Mouse (Mus musculus): ENCODE data around the gene Gpatch11. TPM values are rescaled to one million over a fixed set of nuclear protein-coding genes. Genes with fewer than 3 reads are reported as not detected.
"Not testable (repeated sequence)": the region's sequence is repeated elsewhere in the genome, so short reads cannot be mapped to it uniquely, and the experiment has no call there.

The Gpatch11 gene
- polyA plus RNA-seq (2015; fragmentation: Nextera tagmentation; extraction: Ambion mirVana): 60.0 and 70.2 TPM in 2 replicates

DNA sequence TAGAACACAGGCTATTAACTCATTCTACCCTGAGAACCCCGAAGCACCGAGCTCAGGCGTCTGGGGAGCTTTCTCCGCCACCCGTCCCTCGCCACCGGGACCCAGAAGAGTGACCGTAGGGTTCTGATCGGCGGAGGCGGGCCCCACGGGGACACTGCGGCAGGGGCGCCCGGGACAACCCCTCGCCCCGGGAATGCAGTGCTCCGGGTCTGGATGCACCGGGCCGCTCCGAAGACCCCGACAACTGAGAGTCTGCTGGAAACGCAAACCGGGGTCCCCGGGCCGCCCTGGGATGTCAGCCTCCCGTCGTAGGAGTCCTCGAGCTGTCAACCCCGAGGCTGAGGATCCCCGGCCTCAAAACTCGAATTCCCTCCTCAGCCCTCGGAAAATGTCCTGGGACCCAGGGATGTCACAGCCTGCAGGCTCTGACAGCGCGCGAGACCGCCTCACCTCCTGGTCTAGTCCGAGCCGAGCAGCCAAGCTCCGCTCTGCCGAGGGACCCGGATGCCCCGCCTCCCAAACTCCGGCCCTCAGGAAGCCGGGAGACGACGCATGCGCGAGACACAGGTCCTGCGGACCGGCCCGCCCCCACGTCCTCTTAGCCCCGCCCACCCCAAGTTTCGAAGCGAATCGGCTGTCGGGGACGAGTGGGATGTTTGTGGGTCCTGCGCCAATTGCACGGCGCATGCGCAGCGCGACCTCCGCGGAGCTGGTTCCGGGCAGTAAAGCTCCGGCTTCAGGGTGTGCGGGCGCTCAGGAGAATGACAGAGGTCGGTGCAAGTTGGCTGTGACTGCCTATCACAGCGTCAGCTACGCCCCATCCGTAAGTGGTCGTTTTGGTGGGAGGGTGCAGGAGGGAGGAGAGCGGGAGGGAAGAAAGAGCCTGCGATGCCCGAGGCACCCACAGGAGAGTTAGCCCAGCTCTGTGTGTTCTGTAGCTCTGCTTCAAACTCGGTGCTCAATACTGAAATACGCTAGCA is at the start of gene Gpatch11, which contains the start of gene Heatr5b:
Gene Gpatch11, plus strand, starts transcription at position 712 of the 980 bp plus-strand sequence.
Gene Heatr5b, minus strand, starts transcription at position 509 of the 980 bp plus-strand sequence.
- peak; percentile 99 for DNase-seq (ENCODE audit: low spot score)

DNA sequence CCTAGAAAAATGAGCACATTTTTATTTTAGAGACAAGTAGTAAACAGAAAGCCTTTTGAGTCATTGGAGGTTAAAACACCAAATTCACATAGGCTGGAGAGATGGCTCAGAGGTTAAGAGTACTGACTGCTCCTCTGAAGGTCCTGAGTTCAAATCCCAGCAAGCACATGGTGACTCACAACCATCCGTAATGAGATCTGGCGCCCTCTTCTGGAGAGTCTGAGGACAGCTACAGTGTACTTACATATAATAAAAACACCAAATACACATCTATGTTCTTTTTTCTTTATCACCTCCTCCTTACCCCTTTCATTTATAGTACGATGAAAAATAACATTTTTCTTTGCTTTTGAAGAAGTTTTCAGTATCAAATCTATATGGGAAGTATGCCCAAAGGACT is 47.1 kb upstream of the Gpatch11 start:
- not testable (repeated sequence) for DNase-seq (ENCODE audit: low spot score)

DNA sequence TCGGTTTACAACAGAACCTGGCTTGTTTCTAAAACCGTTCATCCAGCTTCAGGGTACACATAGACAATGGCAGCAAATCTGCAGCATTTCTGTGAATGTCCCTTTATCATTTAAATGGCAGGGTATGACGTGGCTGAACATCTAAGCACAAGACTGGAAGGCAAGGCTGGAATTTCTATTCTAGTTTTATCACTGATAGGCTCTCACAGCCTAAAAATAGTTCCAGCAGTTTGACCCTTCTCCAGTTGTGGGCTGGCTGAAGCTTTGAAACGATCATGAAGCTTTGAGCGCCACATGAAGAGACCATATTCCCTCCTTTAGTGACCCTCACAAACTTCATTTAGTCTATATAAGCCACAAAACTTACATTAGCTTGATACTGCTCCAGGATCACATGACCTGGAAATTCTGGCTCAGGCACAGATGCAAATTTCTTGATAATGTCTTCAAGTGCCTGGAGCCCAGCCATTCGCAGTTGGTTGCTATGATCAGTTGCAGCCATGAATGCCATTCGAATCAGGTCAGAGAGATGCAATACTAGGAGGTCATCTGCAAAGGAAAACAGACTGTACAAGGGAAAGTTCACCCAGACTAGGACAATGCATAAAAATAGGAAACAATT is 44.2 kb upstream of the Gpatch11 start:
- DNase-seq (ENCODE audit: low spot score): no peak

DNA sequence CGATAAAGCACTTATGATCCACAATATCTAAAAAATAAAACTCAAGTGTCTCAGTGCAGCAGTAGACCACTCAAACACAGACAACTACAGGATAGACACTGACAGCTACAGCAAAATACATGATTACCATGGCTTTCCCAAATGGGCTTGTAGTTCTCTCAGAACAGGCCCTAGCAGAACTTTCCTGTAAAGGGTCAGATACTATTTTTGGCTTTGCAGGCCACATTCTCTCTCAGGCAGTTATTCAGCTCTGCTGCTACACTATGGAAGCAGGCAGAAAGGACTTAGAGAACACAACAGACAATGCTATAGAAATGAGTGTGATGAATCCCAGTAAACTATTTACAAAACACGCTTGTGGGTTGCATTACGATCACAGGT is 43.7 kb upstream of the Gpatch11 start:
- no peak for DNase-seq (ENCODE audit: low spot score)

DNA sequence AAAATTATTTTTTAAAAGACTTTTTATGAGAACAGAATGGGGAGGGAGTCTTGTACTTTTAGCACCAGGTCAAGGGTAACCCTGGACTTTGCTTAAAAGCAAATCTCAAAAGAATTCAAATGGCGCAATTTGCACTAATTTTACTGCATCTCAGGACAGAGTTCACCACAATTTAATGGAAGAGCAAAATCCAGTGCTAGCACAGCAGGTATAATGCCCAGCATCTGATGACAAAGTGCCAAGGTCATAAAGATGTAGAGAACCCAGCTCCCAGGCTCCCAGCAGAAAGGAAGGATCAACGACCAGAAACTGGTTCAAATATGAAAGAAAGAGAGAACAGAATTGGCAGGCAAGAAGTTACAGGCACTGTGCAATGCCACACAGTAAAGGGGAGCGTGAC is 43.2 kb upstream of the Gpatch11 start:
- no peak for DNase-seq (ENCODE audit: low spot score)

DNA sequence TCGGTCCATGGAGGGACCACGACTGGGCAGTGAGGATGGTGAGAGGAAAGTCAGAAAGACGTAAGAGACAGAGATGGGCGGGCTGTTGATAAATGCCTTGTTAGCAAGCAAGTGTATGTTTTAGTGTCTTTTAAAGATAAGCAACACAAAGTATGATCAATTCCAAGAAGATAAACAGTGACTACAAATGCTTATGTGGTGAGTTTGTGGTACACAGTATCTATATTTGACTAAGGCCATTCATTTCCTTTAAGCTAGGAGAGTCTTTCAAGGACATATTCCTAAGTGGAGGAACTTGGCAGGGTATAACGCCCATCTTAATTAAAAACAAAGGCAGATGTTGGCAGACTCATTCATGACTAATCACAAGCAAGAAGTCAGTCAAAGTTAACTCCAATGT is 41.0 kb upstream of the Gpatch11 start:
- no peak for DNase-seq (ENCODE audit: low spot score)

DNA sequence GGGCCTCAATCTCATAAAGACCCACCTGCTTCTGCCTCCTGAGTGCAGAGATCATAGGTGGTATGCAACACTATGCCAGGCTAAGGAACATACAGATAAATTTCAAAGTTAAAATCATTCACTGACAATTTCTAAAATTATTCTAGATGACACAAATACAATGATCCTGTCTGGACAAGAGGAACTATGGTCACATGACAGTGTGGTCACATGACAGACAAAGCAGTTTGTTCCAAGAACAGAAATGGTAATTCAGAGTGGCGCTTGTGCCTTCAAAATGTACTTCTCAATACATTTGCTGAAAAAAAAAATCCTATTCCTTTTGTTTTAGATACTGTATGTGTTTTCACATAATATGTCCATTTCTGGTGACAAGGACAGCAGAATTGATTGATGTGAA is 38.1 kb upstream of the Gpatch11 start:
- DNase-seq (ENCODE audit: low spot score): no peak

DNA sequence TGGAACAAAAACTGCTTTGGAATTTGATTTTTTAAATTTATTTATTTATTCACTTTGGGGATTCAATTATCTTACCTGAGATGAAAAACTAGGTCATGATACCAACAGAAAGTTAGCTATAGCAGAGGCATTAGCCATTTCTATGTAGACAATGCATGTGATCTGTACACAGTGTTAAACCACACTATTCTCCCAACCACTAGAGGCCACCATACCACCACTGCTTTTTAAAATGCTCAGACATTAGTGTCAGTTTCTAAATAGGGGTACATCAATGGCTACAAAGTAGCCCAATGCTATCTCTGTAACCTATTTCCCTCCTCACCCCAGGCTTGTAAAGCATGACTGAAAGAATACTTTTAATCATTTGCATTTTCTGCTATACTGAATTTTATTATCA is 26.3 kb upstream of the Gpatch11 start:
- DNase-seq (ENCODE audit: low spot score): peak; percentile 28

DNA sequence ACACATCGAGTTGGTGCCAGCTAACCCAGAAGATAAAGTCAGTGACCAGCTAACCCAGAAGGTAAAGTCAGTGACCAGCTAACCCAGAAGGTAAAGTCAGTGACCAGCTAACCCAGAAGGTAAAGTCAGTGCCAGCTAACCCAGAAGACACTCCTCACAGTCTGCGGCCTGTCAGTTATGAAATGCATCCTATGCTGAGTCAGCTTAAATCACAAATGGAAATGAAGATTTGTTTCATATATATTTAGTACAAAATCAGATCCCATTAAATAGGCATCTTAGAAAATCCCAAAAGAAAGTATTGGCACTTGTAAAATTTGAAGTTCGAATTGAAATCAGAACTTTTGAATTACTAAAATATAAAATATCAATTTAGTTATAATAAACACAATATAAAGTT is 25.8 kb upstream of the Gpatch11 start:
- DNase-seq (ENCODE audit: low spot score): no peak

DNA sequence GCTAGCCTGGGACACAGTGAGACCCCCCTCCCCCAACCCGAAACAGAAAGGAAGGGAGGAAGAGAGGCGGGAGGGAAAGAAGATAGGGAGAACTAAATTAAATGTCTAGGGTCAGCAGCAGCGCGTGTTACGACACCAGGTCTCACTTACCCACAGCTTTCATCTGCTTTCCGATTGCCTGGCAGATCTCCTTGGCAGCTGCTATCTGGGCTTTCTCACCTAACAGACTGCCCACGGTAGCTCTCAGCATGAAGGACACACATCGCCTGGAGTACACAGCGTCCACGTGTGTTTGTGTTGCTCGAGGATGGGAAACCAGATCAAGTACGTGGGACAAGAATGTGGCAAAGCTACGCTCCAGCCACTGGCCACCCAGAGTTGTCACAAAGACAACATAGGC is 11.0 kb upstream of the Gpatch11 start:
- DNase-seq (ENCODE audit: low spot score): no peak

DNA sequence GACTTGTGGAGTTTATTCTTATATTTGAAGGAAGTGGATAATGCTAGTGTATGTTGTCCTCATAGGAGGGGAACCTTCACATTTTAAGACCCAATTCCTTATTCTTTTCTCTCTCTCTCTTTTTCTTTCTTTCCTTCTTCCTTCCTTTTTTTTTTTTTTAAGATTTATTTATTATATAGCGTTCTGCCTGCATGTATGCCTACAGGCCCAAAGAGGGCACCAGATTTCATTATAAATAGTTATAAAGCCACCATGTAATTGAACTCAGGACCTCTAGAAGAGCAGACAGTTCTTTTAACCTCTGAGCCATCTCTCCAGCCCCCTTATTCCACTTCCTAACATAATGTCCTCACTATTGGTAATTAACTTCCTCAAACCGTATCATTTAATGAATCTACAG is 689 bp downstream of the Gpatch11 start:
- DNase-seq (ENCODE audit: low spot score): peak; percentile 21

DNA sequence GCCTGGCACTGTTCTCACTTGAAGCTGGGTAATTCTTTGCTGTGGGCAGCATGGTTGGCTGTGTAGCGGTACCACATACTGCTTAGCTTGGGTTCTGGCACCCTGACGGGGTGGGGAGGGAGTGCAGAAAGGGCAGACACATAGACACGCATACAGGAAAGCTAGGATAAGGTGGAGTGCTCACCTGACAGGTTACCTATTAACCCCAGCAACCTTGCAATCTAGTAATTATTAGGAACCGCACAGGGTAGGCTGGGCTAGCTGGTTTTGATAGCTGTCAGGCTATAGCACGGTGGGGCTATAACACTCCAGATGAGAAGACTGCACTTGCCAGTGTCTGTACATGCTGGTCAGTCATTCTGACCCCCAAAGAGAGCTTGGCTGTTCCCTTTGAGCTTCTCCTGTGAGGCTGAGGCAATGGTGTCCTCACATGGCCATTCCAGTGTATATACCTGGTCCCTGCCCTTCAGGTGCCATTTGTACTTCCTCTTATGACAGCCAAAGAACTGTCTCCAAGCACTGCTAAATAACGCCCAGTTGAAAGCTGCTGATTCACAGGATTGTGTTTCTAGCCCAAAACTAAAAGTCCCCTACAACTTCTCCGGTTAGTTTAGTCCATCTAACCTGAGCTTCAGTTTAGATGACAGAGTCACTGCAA is 7.0 kb downstream of the Gpatch11 start:
- no peak for DNase-seq (ENCODE audit: low spot score)

DNA sequence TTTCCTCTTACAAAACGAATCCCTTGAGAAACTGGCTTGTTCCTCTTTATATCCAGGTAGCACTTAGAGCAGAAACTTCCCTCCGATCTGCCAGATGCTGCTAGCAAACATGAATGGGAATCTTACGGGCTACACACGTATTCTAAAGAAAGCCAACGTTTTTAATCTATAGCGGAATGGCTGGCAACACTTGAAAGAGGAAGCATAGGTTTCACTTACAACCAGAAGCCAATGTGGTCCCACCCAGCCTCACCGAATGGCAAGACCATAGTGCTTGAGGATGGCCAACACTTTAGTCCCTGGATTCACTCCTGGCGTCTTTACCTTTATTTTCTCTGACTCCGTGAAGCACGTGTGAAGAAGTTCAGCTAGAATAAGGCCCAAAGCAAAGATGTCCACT is 20.9 kb downstream of the Gpatch11 start:
- no peak for DNase-seq (ENCODE audit: low spot score)

DNA sequence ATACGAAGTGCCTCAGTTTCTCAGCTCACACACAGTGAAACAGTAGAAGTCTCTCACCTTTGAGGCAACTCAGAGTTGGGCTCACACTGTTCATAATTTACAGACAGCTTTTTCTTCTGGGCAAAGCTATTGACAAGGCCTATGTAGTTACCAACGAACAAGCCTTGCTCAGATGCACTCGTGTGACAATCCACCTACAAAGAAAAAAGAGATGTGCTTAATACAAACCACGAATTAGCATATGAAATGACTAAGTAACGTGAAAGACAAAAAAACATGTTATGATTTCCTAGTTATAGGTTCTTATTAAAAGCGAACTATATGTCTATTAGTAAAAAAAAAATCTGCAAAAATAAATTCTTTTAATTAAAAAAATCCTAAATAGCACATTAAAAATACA is 38.5 kb downstream of the Gpatch11 start:
- no peak for DNase-seq (ENCODE audit: low spot score)

DNA sequence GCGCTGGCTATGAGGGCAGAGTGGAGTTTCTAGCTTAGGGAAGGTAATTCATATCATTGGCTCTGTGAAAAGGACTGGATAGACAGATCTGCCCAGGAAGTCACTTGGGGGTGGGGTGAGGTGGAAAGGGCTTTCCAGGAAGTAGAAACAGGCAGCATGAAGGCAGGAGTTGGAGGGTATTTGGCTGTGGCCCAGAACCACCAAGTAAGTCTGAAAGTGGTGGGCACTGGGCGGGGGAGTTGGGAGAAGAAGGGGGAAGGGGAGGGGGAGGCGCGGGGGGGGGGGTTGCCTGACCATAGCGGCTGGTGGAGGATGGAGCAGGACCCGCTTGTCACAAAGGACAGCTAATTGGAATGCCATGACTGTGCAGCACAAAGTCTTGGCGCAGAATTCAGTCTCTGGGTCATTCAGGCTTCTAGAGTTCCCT is 46.5 kb downstream of the Gpatch11 start:
- peak; percentile 28 for DNase-seq (ENCODE audit: low spot score)

DNA sequence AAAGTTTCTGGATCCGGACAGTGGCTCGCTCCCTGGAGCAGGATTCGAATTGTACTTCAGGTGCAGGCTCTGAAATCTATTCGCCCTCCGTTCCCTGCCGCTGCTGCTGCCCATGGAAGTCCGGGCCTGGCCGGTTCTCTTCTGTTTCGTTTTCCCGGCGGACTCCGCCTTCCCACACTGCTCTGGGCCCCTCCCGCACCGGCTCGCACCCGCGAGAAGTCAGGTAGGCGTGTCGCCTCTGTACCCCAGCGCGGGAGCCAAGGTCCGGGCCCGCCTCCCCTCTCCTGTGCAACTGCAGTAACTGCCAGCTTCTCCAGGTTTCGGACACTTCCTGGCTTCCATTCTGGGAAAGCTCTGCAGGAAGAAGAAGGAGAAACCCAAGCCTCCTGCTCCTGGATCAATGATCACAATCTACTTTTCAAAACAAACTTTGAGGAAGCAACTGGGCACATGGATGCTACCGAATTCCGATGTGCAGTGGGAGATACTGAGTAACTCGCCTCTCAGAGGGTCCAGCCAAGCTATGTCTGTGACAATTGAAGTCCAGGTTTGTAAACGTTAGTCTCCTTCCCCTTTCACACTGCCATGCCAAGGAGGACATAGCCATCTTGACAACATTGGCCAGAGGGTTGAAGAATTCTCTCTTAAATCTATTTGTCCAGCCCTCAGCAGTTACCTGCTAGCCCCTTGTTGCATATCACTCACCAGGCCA is 47.2 kb downstream of the Gpatch11 start, which contains the start of gene Eif2ak2:
Gene Eif2ak2, minus strand, starts transcription at position 173 of the 712 bp plus-strand sequence.
- DNase-seq (ENCODE audit: low spot score): peak; percentile 51

DNA sequence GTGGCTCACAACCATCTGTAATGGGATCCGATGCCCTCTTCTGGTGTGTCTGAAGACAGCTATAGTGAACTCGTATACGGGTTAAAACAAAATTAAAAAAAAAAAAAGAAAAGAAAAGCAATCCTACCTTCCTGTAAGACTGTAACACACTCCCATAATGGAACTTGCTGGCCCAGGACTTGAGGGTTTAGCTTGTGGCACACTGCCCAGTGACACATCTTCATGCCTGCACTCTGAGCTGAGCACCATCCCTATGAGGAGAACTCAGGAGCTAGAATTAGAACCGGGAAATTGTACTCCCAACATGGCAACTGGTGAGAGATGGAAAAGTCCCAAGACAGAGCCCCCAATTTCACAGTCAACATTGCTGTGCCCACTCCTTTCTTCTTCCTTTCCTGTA is 47.9 kb downstream of the Gpatch11 start:
- DNase-seq (ENCODE audit: low spot score): no peak

DNA sequence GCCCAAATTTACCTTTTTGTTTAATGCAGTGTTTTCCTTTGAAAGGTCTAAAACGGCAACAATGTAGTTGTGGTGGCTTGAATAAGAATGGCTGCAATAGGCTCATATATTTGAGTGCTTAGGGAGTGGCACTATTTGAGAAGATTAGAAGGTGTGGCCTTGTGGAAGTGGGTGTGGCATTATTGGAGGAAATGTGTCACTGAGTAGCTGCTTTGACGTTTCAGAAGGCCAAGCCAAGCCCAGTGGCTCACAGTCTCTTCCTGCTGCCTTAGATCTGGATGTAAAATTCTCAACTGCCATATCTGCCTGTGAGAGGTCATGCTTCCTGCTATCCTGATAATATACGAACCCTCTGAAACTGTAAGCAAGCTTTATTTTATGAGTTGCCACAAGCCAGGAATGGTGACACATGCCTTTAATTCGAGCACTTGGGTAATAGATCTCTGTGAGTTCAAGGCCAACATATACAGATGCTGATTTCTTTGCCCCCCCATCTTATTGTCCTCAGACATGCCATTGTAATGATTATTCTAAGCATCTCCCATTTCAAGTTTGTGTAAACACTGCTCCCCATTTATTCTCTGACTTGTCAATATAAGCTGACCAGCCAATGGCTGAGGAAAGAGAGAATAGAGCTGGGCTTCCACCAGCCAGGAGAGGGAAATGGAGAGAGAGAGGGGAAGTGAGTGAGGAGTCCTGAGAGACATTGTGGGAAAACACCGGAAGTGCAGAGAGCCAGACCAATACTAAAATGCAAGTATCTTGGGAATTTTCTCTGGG is 50.1 kb downstream of the Gpatch11 start:
- no peak for DNase-seq (ENCODE audit: low spot score)

DNA sequence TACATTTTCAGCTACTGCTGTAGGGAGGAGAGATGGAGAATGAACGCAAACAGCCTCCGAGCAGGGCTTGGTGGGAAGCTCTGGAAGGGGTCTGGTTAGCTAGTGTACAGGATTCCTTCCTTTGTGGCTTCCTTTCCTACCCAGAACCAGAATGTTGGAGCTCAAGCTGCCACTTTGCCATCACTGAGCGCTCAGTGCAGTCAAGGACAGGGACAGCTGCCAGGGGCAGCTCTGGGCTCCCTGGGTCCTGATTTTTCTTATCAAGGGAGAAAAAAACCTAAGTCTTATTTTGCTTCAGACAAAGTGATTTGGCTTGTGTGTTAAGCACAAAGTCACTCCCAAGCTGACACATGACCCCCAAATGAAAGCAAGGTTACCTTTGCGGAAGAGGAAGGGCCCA is 53.2 kb downstream of the Gpatch11 start:
- no peak for DNase-seq (ENCODE audit: low spot score)

DNA sequence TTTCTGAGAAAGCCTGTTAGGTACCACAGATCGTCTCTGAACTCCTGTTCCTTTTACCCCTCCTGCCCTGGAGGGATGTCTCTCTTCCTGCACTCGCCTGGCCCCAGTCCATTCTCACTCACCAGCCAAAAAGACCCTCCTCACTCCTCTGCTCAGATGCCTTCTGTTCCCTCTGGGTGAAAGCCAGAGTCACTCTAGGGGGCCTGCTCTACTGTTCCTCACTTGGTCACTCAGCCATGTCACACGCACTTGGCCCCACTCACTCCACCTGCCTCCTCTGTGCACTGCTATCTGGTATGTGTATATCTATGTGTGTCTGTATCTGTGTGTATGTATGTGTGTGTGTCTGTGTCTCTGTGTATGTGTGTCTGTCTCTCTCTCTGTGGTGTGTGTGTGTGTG is 53.8 kb downstream of the Gpatch11 start:
- no peak for DNase-seq (ENCODE audit: low spot score)

All from thymus, postnatal 0 days (tissue).